Mouse (Mus musculus): ENCODE results near the gene Dcaf6.

- no peak for TF ChIP-seq CTCF (IDR thresholded peaks at IDR 0.05; ENCODE audit: extremely low read depth, insufficient read depth, insufficient read length, insufficient replicate concordance)
- no peak for TF ChIP-seq POLR2A (IDR thresholded peaks at IDR 0.05; ENCODE audit: low read depth, low read length)
Measured at GRCm38 (mm10) chr1:165426254-165426653, 34.0 kb downstream of the Dcaf6 start.

Measured in spleen, adult 2 months (tissue).